In genomic region chr13:59656975-59657388, GRCm38 (mm10) we compare ENCODE assay signal across 9 mouse cellular contexts. TPM values are rescaled to one million over a fixed set of nuclear protein-coding genes. Genes with fewer than 3 reads are reported as not detected.
DNase-seq lines count a peak whose midpoint lies in the region; ATAC-seq and TF ChIP-seq lines count a peak whose summit lies in the region.
"Had no signal": no experiment of that assay in that cellular context is flagged by ENCODE, and none has a peak within 500 bp of the region (broad histone marks: within the 10 kb centered on the region; RNA-seq: fewer than 3 reads in every experiment).

No protein-coding gene starts in this region.

- no peaks in the 10 kb centered on the region for H3K9me3 ChIP-seq in ES-Bruce4 (replicated peaks; ENCODE audit: control insufficient read depth, insufficient read depth, low read length, poor library complexity, severe bottlenecking)
- no peaks in the 10 kb centered on the region for H3K9me3 ChIP-seq in heart, embryonic 14.5 days (ENCODE audit: control insufficient read depth, low read length)
- H3K9me3 ChIP-seq in liver, embryonic 15.5 days (replicated peaks) = no peaks in the 10 kb centered on the region

- no peak for TF ChIP-seq POLR2A in ES-Bruce4 (IDR thresholded peaks at IDR 0.05; ENCODE audit: insufficient read depth, low read length)

- H3K4me2 ChIP-seq in heart, embryonic 14.5 days (ENCODE audit: low read length) = no peak overlapping the region
- no peak overlapping the region for H3K4me2 ChIP-seq in liver, embryonic 15.5 days

- no peaks in the 10 kb centered on the region for H3K36me3 ChIP-seq in ES-Bruce4 (ENCODE audit: control insufficient read depth, insufficient read depth, low read length, poor library complexity, severe bottlenecking)
- H3K36me3 ChIP-seq in heart, embryonic 14.5 days (ENCODE audit: control insufficient read depth, insufficient read depth, low read length) = peaks cover 3% of the 10 kb centered on the region; the same call in 1 of the 2 replicates
- peaks cover 72% of the 10 kb centered on the region for H3K36me3 ChIP-seq in liver, embryonic 15.5 days (replicated peaks)

- no peak for TF ChIP-seq CTCF in ES-Bruce4 (IDR thresholded peaks at IDR 0.05; ENCODE audit: low read depth, low read length)

- H3K27ac ChIP-seq in ES-Bruce4 (ENCODE audit: insufficient read depth, low read length) = peak overlapping the region; percentile 97
- peak overlapping the region; percentile 31 to 58; a peak in 3 of 4 replicates for H3K27ac ChIP-seq in heart, embryonic 14.5 days (replicated peaks in 1 of 2; ENCODE audit: control insufficient read depth in 1 of 2, insufficient read depth in 1 of 2, low read depth in 2 of 2, low read length in 2 of 2)
- peak overlapping the region; percentile 16; the same call in 1 of the 2 replicates for H3K27ac ChIP-seq in liver, embryonic 15.5 days (replicated peaks)

- H3K27me3 ChIP-seq in ES-Bruce4 (ENCODE audit: control insufficient read depth, insufficient read depth, low read length, poor library complexity, severe bottlenecking) = no peaks in the 10 kb centered on the region
- H3K27me3 ChIP-seq in heart, embryonic 14.5 days (ENCODE audit: control insufficient read depth, insufficient read depth, low read length) = no peaks in the 10 kb centered on the region
- H3K27me3 ChIP-seq in liver, embryonic 15.5 days = no peaks in the 10 kb centered on the region

- DNase-seq in CD4-positive, CD25-positive, alpha-beta regulatory T cell, adult 2 months (ENCODE audit: low read depth, low spot score) = peak; percentile 38
- no peak for DNase-seq in urinary bladder, postnatal 10 days (ENCODE audit: low spot score)
- DNase-seq in spleen, postnatal 10 days (ENCODE audit: low spot score in 2 of 2) = no peak
- DNase-seq in thymus, adult 18-20 months = no peak
- no peak for DNase-seq in layer of hippocampus, postnatal 10 days (ENCODE audit: low spot score in 2 of 2)

- H3K9ac ChIP-seq in ES-Bruce4 (ENCODE audit: low read depth, poor library complexity, severe bottlenecking) = no peak overlapping the region
- no peak overlapping the region for H3K9ac ChIP-seq in heart, embryonic 14.5 days (ENCODE audit: low read length)
- no peak overlapping the region for H3K9ac ChIP-seq in liver, embryonic 15.5 days

- no peak; the same call in 1 of the 2 replicates for TF ChIP-seq EP300 in ES-Bruce4 (IDR thresholded peaks at IDR 0.05; ENCODE audit: insufficient read depth, low read depth, low read length)

- no peak for ATAC-seq in heart, embryonic 14.5 days (ENCODE audit: insufficient number of reproducible peaks, insufficient read depth, low FRiP score, low read depth)
- ATAC-seq in liver, embryonic 15.5 days (ENCODE audit: insufficient read depth) = no peak

- H3K4me3 ChIP-seq in ES-Bruce4 (ENCODE audit: low read depth, low read length) = no peak overlapping the region
- H3K4me3 ChIP-seq in heart, embryonic 14.5 days (ENCODE audit: control insufficient read depth in 1 of 2, insufficient read depth in 1 of 2, low read depth in 1 of 2, low read length in 2 of 2) = no peak overlapping the region
- no peak overlapping the region for H3K4me3 ChIP-seq in liver, embryonic 15.5 days (replicated peaks)

- 60% methylated on average over 4 of the region's 4 CpGs for WGBS in heart, embryonic 14.5 days
- WGBS in liver, embryonic 15.5 days (ENCODE audit: insufficient replicate concordance) = 69% methylated on average over 4 of the region's 4 CpGs

- H3K4me1 ChIP-seq in ES-Bruce4 (ENCODE audit: control insufficient read depth, insufficient read depth, low read length) = peaks cover 26% of the 10 kb centered on the region
- peaks cover 13 to 18% of the 10 kb centered on the region in 2 experiments for H3K4me1 ChIP-seq in heart, embryonic 14.5 days (ENCODE audit: control insufficient read depth in 2 of 2, insufficient read depth in 2 of 2, low read length in 2 of 2)
- H3K4me1 ChIP-seq in liver, embryonic 15.5 days (replicated peaks) = peaks cover 40% of the 10 kb centered on the region

RNA-seq across cellular contexts. Expression of gene Golm1, which starts 18.6 kb away (rescaled TPM):
- 54.9 and 58.3 TPM in 2 replicates for polyA plus RNA-seq in ES-Bruce4 (2011; ENCODE audit: insufficient read depth, insufficient read length, low read depth, missing spikeins)
- polyA plus RNA-seq in heart, embryonic 14.5 days (2014; fragmentation: Nextera tagmentation; extraction: Ambion mirVana) = 46.6 and 49.2 TPM in 2 replicates
- polyA plus RNA-seq in liver, embryonic 15.5 days (2015; fragmentation: Nextera tagmentation; extraction: Ambion mirVana) = 39.8 and 41.9 TPM in 2 replicates
- total RNA-seq in layer of hippocampus, postnatal 10 days (2021) = 10 to 100 TPM; 45.1 to 46.8 TPM

RNA-seq across cellular contexts. Expression of gene 4921517D22Rik, which starts 36.9 kb away (rescaled TPM):
- not detected in 2 replicates for polyA plus RNA-seq in ES-Bruce4 (2011; ENCODE audit: insufficient read depth, insufficient read length, low read depth, missing spikeins)
- not detected in 2 replicates for polyA plus RNA-seq in heart, embryonic 14.5 days (2014; fragmentation: Nextera tagmentation; extraction: Ambion mirVana)
- polyA plus RNA-seq in liver, embryonic 15.5 days (2015; fragmentation: Nextera tagmentation; extraction: Ambion mirVana) = not detected in 2 replicates
- total RNA-seq in layer of hippocampus, postnatal 10 days (2021) = not detected
- total RNA-seq: common myeloid progenitor, adult 5-6 weeks had no signal

RNA-seq across cellular contexts. Expression of gene Spata31d1a, which starts 53.1 kb away (rescaled TPM):
- 0.40 and 1.1 TPM in 2 replicates for polyA plus RNA-seq in ES-Bruce4 (2011; ENCODE audit: insufficient read depth, insufficient read length, low read depth, missing spikeins)
- 0.05 TPM in 1 of 2 replicates, not detected in the other for polyA plus RNA-seq in heart, embryonic 14.5 days (2014; fragmentation: Nextera tagmentation; extraction: Ambion mirVana)
- polyA plus RNA-seq in liver, embryonic 15.5 days (2015; fragmentation: Nextera tagmentation; extraction: Ambion mirVana) = not detected in 2 replicates
- under 1 TPM; 0.11 to 0.21 TPM for total RNA-seq in layer of hippocampus, postnatal 10 days (2021)
- total RNA-seq: common myeloid progenitor, adult 5-6 weeks had no signal

RNA-seq across cellular contexts. Expression of gene Spata31d1b, which starts 55.1 kb away (rescaled TPM):
- 0.37 TPM in 1 of 2 replicates, not detected in the other for polyA plus RNA-seq in ES-Bruce4 (2011; ENCODE audit: insufficient read depth, insufficient read length, low read depth, missing spikeins)
- polyA plus RNA-seq in heart, embryonic 14.5 days (2014; fragmentation: Nextera tagmentation; extraction: Ambion mirVana) = not detected in 2 replicates
- polyA plus RNA-seq in liver, embryonic 15.5 days (2015; fragmentation: Nextera tagmentation; extraction: Ambion mirVana) = 0.02 TPM in 1 of 2 replicates, not detected in the other
- total RNA-seq in layer of hippocampus, postnatal 10 days (2021) = under 1 TPM in 1 of 2 experiments, not detected in 1; 0.11 TPM
- total RNA-seq: common myeloid progenitor, adult 5-6 weeks had no signal

Comparison
In these comparisons a context has a peak if more than half of its experiments do, and no peak if none do; other contexts are left out.
1. H3K27ac ChIP-seq: peak in every context shown above with its lines; median percentile 97 in ES-Bruce4; 44 in heart, embryonic 14.5 days; 16 in liver, embryonic 15.5 days.